Mouse (Mus musculus): ENCODE data around the gene Dnm3.

DNA sequence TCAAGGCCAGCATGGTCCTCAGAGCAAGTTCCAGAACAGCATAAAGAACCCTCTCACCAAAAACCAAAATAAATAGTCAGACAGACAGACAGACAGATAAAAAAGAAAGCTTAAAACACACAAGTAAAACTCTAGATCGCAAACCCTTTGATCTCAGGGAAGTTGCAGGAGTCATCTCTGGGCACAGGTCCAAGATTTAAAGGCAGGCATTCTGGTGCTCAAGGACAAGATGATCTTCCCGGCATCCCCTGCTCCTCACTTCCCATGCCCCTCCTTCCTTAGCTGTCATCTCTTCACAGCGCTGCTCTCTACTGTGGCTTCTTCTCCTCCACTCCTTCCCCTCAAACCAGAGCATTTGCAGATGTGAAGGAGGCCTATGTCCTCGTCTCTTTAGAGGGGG, 108.1 kb downstream of the Dnm3 start:
- TF ChIP-seq HCFC1 (IDR thresholded peaks at IDR 0.05; ENCODE audit: borderline replicate concordance, insufficient read depth, low read length) (no peak), CHD2 (IDR thresholded peaks at IDR 0.05; ENCODE audit: low read depth, low read length) (no peak), ZC3H11A (IDR thresholded peaks at IDR 0.05; ENCODE audit: borderline replicate concordance, low read depth, low read length) (no peak)

All from ES-E14 (cell line).